Mouse (Mus musculus) lung, embryonic 15.5 days (tissue): Measurements from ENCODE around the gene Prr19. TPM values are rescaled to one million over a fixed set of nuclear protein-coding genes. Genes with fewer than 3 reads are reported as not detected.

Source experiments
- ATAC-seq: fragments of 200-750 bp; cut with Nextera tagmentation; 2 replicates; pipeline ENCODE4 v1.8.0; 2017; ENCODE audit warnings: moderate number of reproducible peaks, borderline replicate concordance; ENCODE audit not compliant: low FRiP score, low TSS enrichment; ENCODE audit errors: extremely low read depth
- H3K27ac ChIP-seq: fragments of 300-500 bp; sonication (generic); 2 replicates; pipeline ENCODE4 v1.5.1; 2015; ENCODE audit warnings: moderate library complexity, mild to moderate bottlenecking, inconsistent platforms
- H3K27me3 ChIP-seq: fragments of 300-500 bp; sonication (generic); 2 replicates; pipeline ENCODE4 v1.6.1; 2015; ENCODE audit warnings: inconsistent platforms
- H3K36me3 ChIP-seq: fragments of 300-500 bp; sonication (generic); 2 replicates; pipeline ENCODE4 v1.6.1; 2015; ENCODE audit warnings: inconsistent platforms
- H3K4me1 ChIP-seq: fragments of 300-500 bp; sonication (generic); 2 replicates; pipeline ENCODE4 v1.6.1; 2015; ENCODE audit warnings: inconsistent platforms
- H3K4me2 ChIP-seq: fragments of 300-500 bp; sonication (generic); 2 replicates; pipeline ENCODE4 v1.6.1; 2015; ENCODE audit warnings: inconsistent platforms, mild to moderate bottlenecking, moderate library complexity
- H3K4me3 ChIP-seq: fragments of 300-500 bp; sonication (generic); 2 replicates; pipeline ENCODE4 v1.5.1; 2015; ENCODE audit warnings: mild to moderate bottlenecking, inconsistent platforms
- H3K9ac ChIP-seq: fragments of 300-500 bp; sonication (generic); 2 replicates; pipeline ENCODE4 v1.6.1; 2015; ENCODE audit warnings: inconsistent platforms
- H3K9me3 ChIP-seq: fragments of 300-500 bp; sonication (generic); 2 replicates; pipeline ENCODE4 v1.6.1; 2016; ENCODE audit warnings: inconsistent platforms
- WGBS: fragments of 180-500 bp; shearing (Covaris S2); methylation state at CpG from one replicate; pipeline ENCODE4 v1.1.7; 2015; 5-methylcytosine and 5-hydroxymethylcytosine counted together
- polyA plus RNA-seq: library from polyadenylated mRNA; unstranded; fragments of >200 nt; fragmentation: Nextera tagmentation; extraction: Ambion mirVana; gene quantifications from 2 replicates; pipeline ENCODE4 v1.2.1, GENCODE M21; 2015

Gene Prr19
- polyA plus RNA-seq, 1 experiment from 2014 or later, result 0.27 TPM

DNA sequence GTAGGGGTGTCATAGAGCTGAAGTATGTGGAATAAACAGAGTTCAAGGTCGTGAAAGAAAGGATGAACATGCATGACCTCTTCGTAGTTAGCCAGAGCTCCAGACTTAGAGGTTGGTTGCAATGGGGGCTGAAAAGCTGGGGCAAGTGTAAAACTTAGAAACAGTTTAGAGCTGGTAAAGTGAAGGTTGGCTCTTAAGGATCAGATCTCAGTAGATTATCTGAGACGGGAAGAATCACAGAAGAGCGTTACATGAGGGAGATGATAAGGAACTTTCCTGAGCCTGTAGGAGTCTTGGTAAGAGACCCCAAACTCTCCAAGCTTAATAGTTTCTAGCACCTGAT is 23.2 kb upstream of the Prr19 start:
- no peak for ATAC-seq
- Histone ChIP-seq H3K4me3 (peak overlapping the region; percentile 84), H3K27me3 (no peaks in the 10 kb centered on the region), H3K9me3 (no peaks in the 10 kb centered on the region), H3K4me1 (peaks cover 49% of the 10 kb centered on the region), H3K9ac (peak overlapping the region; percentile 76), H3K27ac (peak overlapping the region; percentile 100), H3K36me3 (no peaks in the 10 kb centered on the region), H3K4me2 (peak overlapping the region; percentile 89)
- WGBS, result 5% methylated on average over 4 of the region's 4 CpGs

DNA sequence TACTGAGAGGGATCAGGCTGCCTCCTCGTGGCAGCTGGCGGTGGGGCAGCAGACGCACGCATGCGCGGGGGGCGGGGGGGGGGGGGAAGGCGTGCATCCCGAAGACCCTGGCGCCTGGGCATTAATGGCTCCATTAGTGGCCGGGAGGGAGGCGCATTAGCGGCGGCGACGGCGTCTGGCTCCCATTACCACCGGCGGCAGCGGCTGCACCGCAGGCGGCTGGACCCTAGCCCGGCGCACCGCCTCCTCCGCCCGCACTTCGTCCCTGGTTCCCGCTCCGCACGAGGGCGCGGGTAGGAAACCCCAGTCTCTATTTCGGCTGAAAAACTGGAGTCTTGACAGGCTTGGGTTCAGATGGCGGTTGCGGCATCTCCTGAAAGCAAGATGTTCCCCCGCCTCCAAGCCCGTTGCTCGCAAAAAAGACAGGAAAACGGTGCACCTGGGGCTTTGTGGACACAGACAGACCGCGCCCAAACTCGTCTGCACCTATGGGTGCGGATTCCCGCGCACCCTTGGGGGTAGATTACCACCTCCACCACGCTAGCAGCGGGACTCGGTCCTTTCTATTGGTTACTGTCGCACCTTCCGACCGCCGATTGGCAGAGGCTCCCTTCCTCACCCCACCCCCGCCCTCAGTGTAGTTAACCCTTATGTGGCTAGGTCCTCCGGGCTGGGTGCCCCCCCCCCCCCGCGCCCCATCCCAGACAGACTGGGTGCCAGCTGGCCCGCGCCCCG is 22.7 kb upstream of the Prr19 start:
- peak overlapping the region; percentile 89 for H3K4me2 ChIP-seq
- H3K9ac ChIP-seq, result peak overlapping the region; percentile 76
- no peaks in the 10 kb centered on the region for H3K27me3 ChIP-seq
- no peaks in the 10 kb centered on the region for H3K36me3 ChIP-seq
- H3K4me3 ChIP-seq, result peak overlapping the region; percentile 84
- ATAC-seq, result peak; percentile 62
- H3K9me3 ChIP-seq, result no peaks in the 10 kb centered on the region
- H3K4me1 ChIP-seq, result peaks cover 51% of the 10 kb centered on the region
- under 1% methylated on average over 52 of the region's 60 CpGs for WGBS
- peak overlapping the region; percentile 100 for H3K27ac ChIP-seq

DNA sequence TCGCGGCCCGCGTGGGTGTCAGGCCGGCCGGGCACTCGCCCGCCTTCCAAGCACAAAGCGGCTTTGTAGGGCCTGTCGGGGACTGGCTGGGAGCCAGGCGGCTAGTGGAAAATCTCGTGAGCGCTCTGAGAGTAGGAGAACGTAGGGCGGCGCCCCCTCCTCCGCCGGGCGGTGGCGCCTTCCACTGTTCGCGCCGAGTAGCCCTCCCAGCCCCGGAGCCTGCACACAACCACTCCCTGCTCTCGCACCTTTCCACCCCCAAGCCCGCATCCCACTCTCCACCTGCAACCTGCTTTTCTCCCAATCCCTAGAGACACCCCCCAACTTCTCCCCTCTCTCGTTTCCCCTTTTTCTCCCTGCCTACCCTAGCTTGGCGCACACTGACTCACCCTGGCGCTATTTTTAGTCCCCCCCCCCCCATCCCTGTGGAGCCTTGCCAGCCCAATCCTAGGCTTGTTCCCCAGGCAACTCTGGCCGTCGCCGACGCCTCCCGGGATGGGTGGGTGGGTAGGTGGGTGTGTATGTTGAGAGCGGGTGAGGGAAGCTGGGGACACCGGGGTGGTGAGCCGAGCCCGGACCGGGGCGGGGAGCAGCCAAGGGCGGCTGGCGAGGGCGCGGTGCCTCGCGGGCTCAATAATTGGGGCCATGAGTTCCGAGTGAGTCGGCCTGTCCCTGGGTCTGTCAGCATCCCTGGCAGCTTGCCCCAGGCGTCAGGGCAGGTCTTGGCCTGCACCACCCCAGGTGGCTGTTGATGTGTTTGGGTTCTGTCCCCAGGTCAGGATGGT is 21.9 kb upstream of the Prr19 start:
- Histone ChIP-seq H3K27me3 (no peaks in the 10 kb centered on the region), H3K9me3 (no peaks in the 10 kb centered on the region), H3K9ac (peak overlapping the region; percentile 76), H3K36me3 (no peaks in the 10 kb centered on the region), H3K27ac (peak overlapping the region; percentile 100), H3K4me3 (peak overlapping the region; percentile 84), H3K4me2 (peak overlapping the region; percentile 89), H3K4me1 (peaks cover 56% of the 10 kb centered on the region)
- peak; percentile 44 for ATAC-seq
- WGBS, result under 1% methylated on average over 48 of the region's 49 CpGs

DNA sequence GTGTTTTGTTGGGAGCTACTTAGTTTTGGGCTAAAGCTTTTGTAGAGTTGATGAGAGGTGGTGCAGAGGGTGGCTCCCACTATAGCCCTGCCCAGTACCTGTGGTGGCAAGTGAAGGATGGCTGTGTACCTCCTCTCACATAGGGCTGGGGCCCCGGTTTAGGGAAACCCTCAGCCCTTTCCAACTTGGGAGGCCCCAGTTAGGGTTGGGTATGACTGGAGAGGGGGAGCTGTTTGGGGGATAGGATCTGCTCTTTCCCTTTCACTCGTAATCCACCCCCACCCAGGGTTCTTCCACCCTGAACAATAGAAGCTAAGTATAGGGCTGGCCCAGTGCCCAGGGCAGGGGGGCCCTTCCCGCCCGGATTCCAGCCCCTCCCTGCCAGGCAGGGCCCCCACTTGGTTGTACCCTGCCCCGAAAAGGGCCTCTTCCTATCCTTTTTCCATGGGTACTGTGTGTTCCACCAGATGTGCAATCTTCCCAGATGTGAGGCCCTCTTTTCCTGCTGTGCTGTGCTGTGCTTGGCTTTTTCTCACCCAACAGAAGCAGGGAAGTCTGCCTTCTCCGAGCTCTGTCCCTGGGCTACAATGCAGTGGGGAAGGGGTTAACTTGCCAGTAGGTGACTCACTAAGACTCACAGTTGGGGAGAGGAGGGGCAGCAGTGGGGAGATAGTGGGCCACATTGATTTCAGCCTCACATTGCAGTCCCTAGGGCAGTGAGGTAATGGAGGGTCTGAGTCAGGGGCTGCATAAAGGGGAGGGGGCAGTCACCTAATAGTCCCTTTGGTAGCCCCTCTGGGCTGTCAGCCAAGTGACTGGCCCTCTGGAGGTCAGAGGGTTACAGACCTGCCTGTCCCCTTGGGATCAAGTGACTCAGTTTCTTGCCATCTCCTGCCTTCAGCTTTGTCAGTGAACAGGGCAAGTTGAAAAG is 21.1 kb upstream of the Prr19 start:
- Histone ChIP-seq H3K36me3 (peaks cover 5% of the 10 kb centered on the region), H3K27me3 (no peaks in the 10 kb centered on the region), H3K4me3 (peak overlapping the region; percentile 84), H3K4me1 (peaks cover 65% of the 10 kb centered on the region), H3K9ac (peak overlapping the region; percentile 76), H3K27ac (peak overlapping the region; percentile 100), H3K4me2 (peak overlapping the region; percentile 89), H3K9me3 (no peaks in the 10 kb centered on the region)
- WGBS, result 0% methylated on average over 6 of the region's 6 CpGs
- peak; percentile 2 for ATAC-seq

DNA sequence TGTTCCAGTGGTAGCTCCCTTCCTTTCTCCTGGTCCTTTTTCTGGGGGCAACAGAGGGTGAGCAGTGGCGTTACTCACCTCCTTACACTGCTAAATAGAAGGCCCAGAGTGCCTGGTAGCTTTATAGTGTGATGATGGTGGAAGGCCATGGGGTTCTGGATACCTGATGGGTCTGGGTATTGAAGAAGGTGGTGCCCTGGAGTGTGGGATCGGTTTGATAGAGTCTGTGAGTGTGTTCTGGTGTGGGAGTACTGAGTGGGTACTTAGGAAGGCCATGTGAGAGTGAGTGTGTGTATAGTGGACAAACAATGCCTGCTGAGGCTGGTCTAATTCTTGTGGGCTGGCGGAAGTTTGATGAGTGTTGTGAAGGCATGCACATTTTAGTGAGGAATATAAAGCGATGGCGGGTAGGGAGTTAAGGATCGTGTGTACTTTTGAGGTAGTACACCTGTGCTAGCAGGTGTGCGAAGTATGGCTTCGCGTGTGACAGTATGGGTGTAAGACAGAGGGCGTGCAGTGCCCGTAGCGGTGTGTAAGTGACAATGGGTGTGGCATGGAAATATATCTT is 20.0 kb upstream of the Prr19 start:
- WGBS, result 8% methylated on average over 12 of the region's 12 CpGs
- Histone ChIP-seq H3K4me1 (peaks cover 61% of the 10 kb centered on the region), H3K9me3 (no peaks in the 10 kb centered on the region), H3K9ac (peak overlapping the region; percentile 76), H3K36me3 (peaks cover 16% of the 10 kb centered on the region), H3K27me3 (no peaks in the 10 kb centered on the region), H3K4me2 (peak overlapping the region; percentile 89), H3K4me3 (peak overlapping the region; percentile 84), H3K27ac (peak overlapping the region; percentile 100)
- no peak; the same call in 1 of the 2 replicates for ATAC-seq

DNA sequence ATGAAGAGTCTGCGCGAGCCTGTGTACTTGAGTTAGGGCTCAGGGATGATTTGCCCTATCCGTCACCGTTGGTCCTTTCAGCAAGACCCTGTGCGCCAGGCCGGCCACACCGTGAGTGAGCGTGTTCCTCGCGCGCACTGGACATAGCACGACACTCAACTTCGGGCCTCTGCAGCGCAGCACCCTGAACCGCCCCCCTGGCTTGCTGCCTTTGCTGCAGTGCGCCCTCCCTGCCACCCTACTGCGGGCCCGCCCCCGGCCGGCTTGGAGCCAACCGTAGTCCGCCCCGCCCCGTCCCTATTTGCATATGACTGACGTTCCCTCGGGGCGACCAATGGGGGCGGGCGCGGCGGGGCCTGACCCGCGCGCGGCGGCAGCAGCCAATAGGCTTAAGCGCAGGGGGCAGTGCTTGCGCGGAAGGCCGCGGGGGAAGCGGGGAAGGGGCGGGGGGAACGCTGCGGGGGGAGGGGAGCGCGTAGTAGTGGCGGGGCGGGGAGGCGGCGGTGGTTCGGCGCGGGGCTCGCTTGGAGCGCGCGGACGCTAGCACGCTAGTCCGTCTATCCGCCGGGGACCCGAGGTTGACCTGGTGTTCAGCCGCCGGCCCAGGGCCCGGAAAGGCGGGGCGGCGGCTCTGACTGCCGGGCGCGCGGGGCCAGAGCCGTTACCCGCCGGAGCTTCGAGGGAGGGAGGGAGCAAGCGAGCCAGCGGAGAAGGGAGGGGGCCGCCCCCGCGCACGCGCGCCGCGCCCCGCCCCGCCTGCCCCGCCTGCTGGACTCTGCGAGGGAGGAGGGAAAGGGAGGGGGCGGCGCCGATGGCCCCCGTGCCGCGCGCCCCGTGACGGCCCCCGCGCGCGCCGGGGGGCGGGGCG is 19.2 kb upstream of the Prr19 start:
- Histone ChIP-seq H3K9me3 (no peaks in the 10 kb centered on the region), H3K4me2 (peak overlapping the region; percentile 89), H3K27me3 (no peaks in the 10 kb centered on the region), H3K4me1 (peaks cover 58% of the 10 kb centered on the region), H3K9ac (peak overlapping the region; percentile 85), H3K4me3 (peak overlapping the region; percentile 84), H3K36me3 (peaks cover 23% of the 10 kb centered on the region), H3K27ac (peak overlapping the region; percentile 100)
- 1% methylated on average over 69 of the region's 108 CpGs for WGBS
- peak; percentile 80 for ATAC-seq

DNA sequence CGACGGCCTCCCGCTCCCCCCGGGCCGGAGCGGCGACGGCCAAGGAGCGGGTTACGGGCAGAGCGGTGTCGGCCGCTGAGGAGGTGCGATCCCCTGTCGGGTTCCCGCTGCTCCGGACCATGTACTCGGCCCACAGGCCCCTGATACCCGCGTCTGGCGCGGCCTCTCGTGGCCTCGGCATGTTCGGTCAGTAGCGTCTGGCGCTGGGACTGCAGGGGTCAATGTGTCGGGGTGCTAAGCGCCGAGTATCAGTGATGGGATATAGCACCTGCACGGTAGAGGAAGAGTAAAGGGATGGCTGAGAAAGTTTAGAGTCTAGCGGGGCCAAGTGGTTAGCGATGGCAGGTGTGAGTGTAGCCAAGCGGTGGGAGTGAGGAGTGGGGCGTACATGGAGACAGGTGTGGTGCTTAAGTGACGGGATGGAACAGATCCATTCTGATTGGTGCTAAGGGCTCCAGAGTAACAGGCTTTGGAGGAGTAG is 18.4 kb upstream of the Prr19 start:
- peak; percentile 4; the same call in 1 of the 2 replicates for ATAC-seq
- Histone ChIP-seq H3K4me3 (peak overlapping the region; percentile 84), H3K27me3 (no peaks in the 10 kb centered on the region), H3K27ac (peak overlapping the region; percentile 100), H3K4me1 (peaks cover 50% of the 10 kb centered on the region), H3K4me2 (peak overlapping the region; percentile 89), H3K9ac (peak overlapping the region; percentile 85), H3K36me3 (peaks cover 32% of the 10 kb centered on the region), H3K9me3 (no peaks in the 10 kb centered on the region)
- under 1% methylated on average over 33 of the region's 36 CpGs for WGBS

DNA sequence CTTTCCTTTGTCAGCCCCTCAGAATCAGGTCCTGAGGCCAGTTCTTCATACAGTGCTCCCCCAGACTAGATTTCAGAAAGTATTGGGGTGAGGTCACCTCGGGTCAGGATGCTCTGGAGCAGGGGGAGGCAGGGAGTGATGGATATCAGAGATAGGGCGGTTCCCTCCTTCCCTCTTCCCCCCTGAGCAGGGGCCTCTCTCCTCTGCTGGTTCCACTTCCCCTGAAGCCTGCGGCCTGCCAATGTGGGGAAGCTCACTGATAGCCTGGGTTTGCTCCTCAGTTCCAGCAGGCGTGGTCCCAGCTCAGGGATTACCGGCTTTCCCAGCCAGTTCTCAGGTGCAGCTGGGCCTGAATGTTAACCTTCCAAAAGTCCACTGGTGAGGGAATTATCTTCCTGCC is 17.6 kb upstream of the Prr19 start:
- Histone ChIP-seq H3K4me2 (peak overlapping the region; percentile 89), H3K27me3 (no peaks in the 10 kb centered on the region), H3K27ac (peak overlapping the region; percentile 100), H3K4me1 (peaks cover 47% of the 10 kb centered on the region), H3K9ac (peak overlapping the region; percentile 85), H3K36me3 (peaks cover 40% of the 10 kb centered on the region), H3K4me3 (peak overlapping the region; percentile 84), H3K9me3 (no peaks in the 10 kb centered on the region)
- no peak for ATAC-seq
- WGBS, result 7% methylated on average over 5 of the region's 5 CpGs

DNA sequence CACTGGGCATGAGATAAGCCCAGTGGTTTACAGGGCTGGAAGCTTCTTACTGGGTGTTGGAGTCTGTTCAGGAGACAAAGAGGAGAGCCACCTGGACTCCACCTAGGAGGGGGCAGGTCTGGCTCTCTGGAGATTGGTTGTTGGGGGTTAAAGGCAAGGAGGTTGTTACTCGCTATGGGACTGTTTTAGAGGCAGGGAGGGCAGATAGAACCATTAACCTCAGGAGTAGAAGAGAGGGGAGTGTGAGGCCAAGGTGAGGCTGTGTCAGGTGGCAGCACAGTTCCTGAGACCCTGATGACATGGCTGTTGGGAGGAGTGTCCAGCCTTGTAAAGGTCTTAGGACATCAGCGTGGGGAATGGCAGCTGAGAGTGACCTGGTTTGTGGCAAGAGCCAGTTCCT is 17.0 kb upstream of the Prr19 start:
- Histone ChIP-seq H3K9me3 (no peaks in the 10 kb centered on the region), H3K4me1 (peaks cover 47% of the 10 kb centered on the region), H3K4me2 (peak overlapping the region; percentile 89), H3K27me3 (no peaks in the 10 kb centered on the region), H3K36me3 (peaks cover 46% of the 10 kb centered on the region), H3K9ac (peak overlapping the region; percentile 85), H3K27ac (peak overlapping the region; percentile 100), H3K4me3 (peak overlapping the region; percentile 84)
- 65% methylated on average over 2 of the region's 2 CpGs for WGBS
- no peak for ATAC-seq

DNA sequence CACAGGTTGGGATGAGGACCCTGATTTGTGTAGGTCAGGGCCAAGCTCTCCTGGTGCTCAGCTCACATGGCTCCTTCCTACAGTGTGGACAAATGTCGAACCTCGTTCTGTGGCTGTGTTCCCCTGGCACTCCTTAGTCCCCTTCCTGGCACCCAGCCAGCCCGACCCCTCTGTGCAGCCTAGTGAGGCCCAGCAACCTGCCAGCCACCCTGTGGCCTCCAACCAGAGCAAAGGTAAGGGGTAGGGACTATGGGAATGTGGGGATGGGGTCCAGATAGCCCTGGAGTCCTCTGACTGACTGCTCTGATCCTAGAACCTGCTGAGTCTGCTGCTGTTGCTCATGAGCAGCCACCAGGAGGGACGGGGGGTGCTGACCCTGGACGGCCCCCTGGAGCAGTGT is 16.4 kb upstream of the Prr19 start:
- Histone ChIP-seq H3K4me3 (no peak overlapping the region), H3K4me1 (peaks cover 43% of the 10 kb centered on the region), H3K27ac (no peak overlapping the region), H3K9ac (no peak overlapping the region), H3K4me2 (peak overlapping the region; percentile 21; the same call in 1 of the 2 replicates), H3K27me3 (no peaks in the 10 kb centered on the region), H3K9me3 (no peaks in the 10 kb centered on the region), H3K36me3 (peaks cover 51% of the 10 kb centered on the region)
- ATAC-seq, result no peak
- WGBS, result 59% methylated on average over 5 of the region's 5 CpGs
